Mouse (Mus musculus) stomach, postnatal 0 days (tissue): ENCODE data around the gene Ncbp2. TPM values are rescaled to one million over a fixed set of nuclear protein-coding genes. Genes with fewer than 3 reads are reported as not detected.

Experiments
- ATAC-seq: fragments of 200-750 bp; cut with Nextera tagmentation; 2 replicates; pipeline ENCODE4 v1.8.0; 2017; ENCODE audit not compliant: low FRiP score, low TSS enrichment
- DNase-seq: peaks from one replicate; pipeline ENCODE4 v3.0.0-alpha.2; 2016; ENCODE audit warnings: low spot score
- H3K27ac ChIP-seq: fragments of 300-500 bp; sonication (generic); replicated peaks from 2 replicates; pipeline ENCODE4 v1.5.1; 2014; ENCODE audit warnings: mild to moderate bottlenecking, control low read depth
- H3K27me3 ChIP-seq: fragments of 300-500 bp; sonication (generic); 2 replicates; pipeline ENCODE4 v1.6.1; 2014; ENCODE audit warnings: low read length; ENCODE audit not compliant: control insufficient read depth, insufficient read depth
- H3K36me3 ChIP-seq: fragments of 300-500 bp; sonication (generic); 2 replicates; pipeline ENCODE4 v1.6.1; 2014; ENCODE audit warnings: low read length, mixed read lengths; ENCODE audit not compliant: control insufficient read depth, insufficient read depth
- H3K4me1 ChIP-seq: fragments of 300-500 bp; sonication (generic); replicated peaks from 2 replicates; pipeline ENCODE4 v1.6.1; 2014; ENCODE audit warnings: antibody characterized with exemption; ENCODE audit not compliant: control insufficient read depth, insufficient read depth
- H3K4me2 ChIP-seq: fragments of 300-500 bp; sonication (generic); replicated peaks from 2 replicates; pipeline ENCODE4 v1.6.1; 2014; ENCODE audit warnings: low read depth, mild to moderate bottlenecking, control low read depth, moderate library complexity
- H3K4me3 ChIP-seq: fragments of 300-500 bp; sonication (generic); 2 replicates; pipeline ENCODE4 v1.5.1; 2014; ENCODE audit warnings: low read depth, low read length, control low read depth
- H3K9ac ChIP-seq: fragments of 300-500 bp; sonication (generic); 2 replicates; pipeline ENCODE4 v1.6.1; 2014; ENCODE audit warnings: mild to moderate bottlenecking, low read length, control low read depth, mixed read lengths
- H3K9me3 ChIP-seq: fragments of 300-500 bp; sonication (generic); 2 replicates; pipeline ENCODE4 v1.6.1; 2016; ENCODE audit warnings: low read length; ENCODE audit not compliant: control insufficient read depth
- CTCF ChIP-seq: IDR thresholded peaks from 2 replicates; pipeline ENCODE4 v1.5.1; 2016; ENCODE audit warnings: antibody characterized with exemption, low read depth, mild to moderate bottlenecking, moderate library complexity
- EP300 ChIP-seq: optimal IDR thresholded peaks from 2 replicates; pipeline ENCODE3; 2016; ENCODE audit warnings: antibody characterized with exemption
- WGBS: fragments of 180-500 bp; shearing (Covaris S2); extraction: QIAGEN DNeasy Blood & Tissue Kit; methylation state at CpG from one replicate; pipeline ENCODE4 v1.1.7; 2014; 5-methylcytosine and 5-hydroxymethylcytosine counted together
- polyA plus RNA-seq: library from polyadenylated mRNA; unstranded; fragments of >200 nt; fragmentation: Nextera tagmentation; extraction: Ambion mirVana; gene quantifications from 2 replicates; pipeline ENCODE4 v1.2.1, GENCODE M21; 2015

The Ncbp2 gene
- polyA plus RNA-seq, 1 experiment from 2014 or later = 52.3 TPM

- H3K9ac ChIP-seq = peak overlapping the region; percentile 95
Observed at GRCm38 (mm10) chr16:31947333-31947732, 980 bp upstream of the Ncbp2 start.

GRCm38 (mm10) chr16:31947901-31948316 is 404 bp upstream of the Ncbp2 start:
- 0% methylated on average over 36 of the region's 38 CpGs for WGBS
- DNase-seq = no peak

More at GRCm38 (mm10) chr16:31947333-31947732, 980 bp upstream of the Ncbp2 start:
- no peak for DNase-seq
- Histone ChIP-seq H3K27ac (peak overlapping the region; percentile 95), H3K4me3 (peak overlapping the region; percentile 92), H3K4me2 (peak overlapping the region; percentile 62), H3K36me3 (no peaks in the 10 kb centered on the region; the same call in 1 of the 2 replicates), H3K9me3 (no peaks in the 10 kb centered on the region), H3K27me3 (no peaks in the 10 kb centered on the region), H3K4me1 (no peaks in the 10 kb centered on the region; the same call in 1 of the 2 replicates)
- no peak for ATAC-seq
- WGBS = 17% methylated on average over 8 of the region's 8 CpGs
- TF ChIP-seq EP300 = no peak
- no peak for TF ChIP-seq CTCF

GRCm38 (mm10) chr16:31963224-31963623 is 14.9 kb downstream of the Ncbp2 start:
- no peak for DNase-seq
- H3K4me3 ChIP-seq = no peak overlapping the region
- H3K9me3 ChIP-seq = no peaks in the 10 kb centered on the region
- no peak for ATAC-seq
- H3K4me1 ChIP-seq = no peaks in the 10 kb centered on the region
- H3K9ac ChIP-seq = no peak overlapping the region
- no peaks in the 10 kb centered on the region for H3K27me3 ChIP-seq
- H3K27ac ChIP-seq = no peak overlapping the region
- H3K36me3 ChIP-seq = peaks cover 13% of the 10 kb centered on the region
- TF ChIP-seq EP300 = no peak
- TF ChIP-seq CTCF = no peak
- 84% methylated on average over 7 of the region's 7 CpGs for WGBS
- H3K4me2 ChIP-seq = no peak overlapping the region

More at GRCm38 (mm10) chr16:31947901-31948316, 404 bp upstream of the Ncbp2 start:
- no peak; the same call in 1 of the 2 replicates for ATAC-seq
- H3K4me1 ChIP-seq = no peaks in the 10 kb centered on the region; the same call in 1 of the 2 replicates
- peak overlapping the region; percentile 95 for H3K27ac ChIP-seq
- H3K9me3 ChIP-seq = no peaks in the 10 kb centered on the region
- no peaks in the 10 kb centered on the region; the same call in 1 of the 2 replicates for H3K36me3 ChIP-seq
- H3K9ac ChIP-seq = peak overlapping the region; percentile 95
- H3K27me3 ChIP-seq = no peaks in the 10 kb centered on the region
- H3K4me2 ChIP-seq = peak overlapping the region; percentile 62
- no peak for TF ChIP-seq EP300
- no peak for TF ChIP-seq CTCF
- H3K4me3 ChIP-seq = peak overlapping the region; percentile 92

- WGBS = 95% methylated on average over 4 of the region's 4 CpGs
- Histone ChIP-seq H3K4me1 (no peaks in the 10 kb centered on the region), H3K9me3 (no peaks in the 10 kb centered on the region), H3K4me3 (no peak overlapping the region), H3K36me3 (peaks cover 4% of the 10 kb centered on the region), H3K9ac (no peak overlapping the region), H3K4me2 (no peak overlapping the region), H3K27ac (no peak overlapping the region), H3K27me3 (no peaks in the 10 kb centered on the region)
- ATAC-seq (no peak), DNase-seq (no peak)
- no peak for TF ChIP-seq CTCF
- TF ChIP-seq EP300 = no peak
Observed at GRCm38 (mm10) chr16:31975258-31975657, 26.9 kb downstream of the Ncbp2 start.

- no peak for ATAC-seq
- no peak for TF ChIP-seq CTCF
- TF ChIP-seq EP300 = no peak
- Histone ChIP-seq H3K9me3 (no peaks in the 10 kb centered on the region), H3K27ac (no peak overlapping the region), H3K36me3 (no peaks in the 10 kb centered on the region; the same call in 1 of the 2 replicates), H3K27me3 (no peaks in the 10 kb centered on the region), H3K4me3 (no peak overlapping the region), H3K4me2 (no peak overlapping the region), H3K9ac (no peak overlapping the region), H3K4me1 (no peaks in the 10 kb centered on the region)
- DNase-seq = no peak
- WGBS = 96% methylated on average over 3 of the region's 3 CpGs
Observed at GRCm38 (mm10) chr16:31979501-31979900, 31.2 kb downstream of the Ncbp2 start.

- Histone ChIP-seq H3K4me1 (no peaks in the 10 kb centered on the region), H3K9me3 (no peaks in the 10 kb centered on the region), H3K9ac (no peak overlapping the region), H3K4me2 (no peak overlapping the region), H3K27me3 (no peaks in the 10 kb centered on the region), H3K36me3 (no peaks in the 10 kb centered on the region; the same call in 1 of the 2 replicates), H3K4me3 (no peak overlapping the region), H3K27ac (no peak overlapping the region)
- DNase-seq (no peak), ATAC-seq (no peak)
- 85% methylated on average over 5 of the region's 5 CpGs for WGBS
- TF ChIP-seq CTCF (no peak), EP300 (no peak)
Observed at GRCm38 (mm10) chr16:31980946-31981345, 32.6 kb downstream of the Ncbp2 start.
